Mouse (Mus musculus) thymus, adult 2 months (tissue): ENCODE results near the gene Tnnc1. TPM values are rescaled to one million over a fixed set of nuclear protein-coding genes. Genes with fewer than 3 reads are reported as not detected.

Source experiments
- DNase-seq: peaks from one replicate; pipeline ENCODE4 v3.0.0; 2021
- H3K27ac ChIP-seq: fragments of 200-500 bp; 2 replicates; pipeline ENCODE4 v1.5.1; 2012; ENCODE audit warnings: low read length, control low read depth; ENCODE audit not compliant: control insufficient read depth, insufficient read depth
- H3K27me3 ChIP-seq: fragments of 200-500 bp; 2 replicates; pipeline ENCODE4 v1.6.1; 2012; ENCODE audit warnings: mild to moderate bottlenecking, low read length, moderate library complexity, mixed read lengths; ENCODE audit not compliant: control insufficient read depth, insufficient read depth
- H3K36me3 ChIP-seq: fragments of 200-500 bp; 2 replicates; pipeline ENCODE4 v1.6.1; 2012; ENCODE audit warnings: mild to moderate bottlenecking, low read length, moderate library complexity; ENCODE audit not compliant: control insufficient read depth, insufficient read depth
- H3K4me1 ChIP-seq: fragments of 200-500 bp; replicated peaks from 2 replicates; pipeline ENCODE4 v1.6.1; 2012; ENCODE audit warnings: low read length; ENCODE audit not compliant: control insufficient read depth, insufficient read depth
- H3K4me3 ChIP-seq: fragments of 200-500 bp; 2 replicates; pipeline ENCODE4 v1.5.1; 2012; ENCODE audit warnings: mild to moderate bottlenecking, low read length, control low read depth, moderate library complexity; ENCODE audit not compliant: control insufficient read depth, insufficient read depth
- CTCF ChIP-seq: fragments of 200-500 bp; IDR thresholded peaks from 2 replicates; pipeline ENCODE4 v1.5.1; 2012; ENCODE audit warnings: mild to moderate bottlenecking, control low read depth, low read length, moderate library complexity, borderline replicate concordance; ENCODE audit not compliant: control insufficient read depth, poor library complexity, insufficient read depth; ENCODE audit errors: extremely low read depth
- POLR2A ChIP-seq: fragments of 200-500 bp; IDR thresholded peaks from 2 replicates; pipeline ENCODE4 v1.6.1; 2012; ENCODE audit warnings: mild to moderate bottlenecking, low read length, control low read depth, moderate library complexity; ENCODE audit not compliant: control insufficient read depth, poor library complexity, insufficient read depth; ENCODE audit errors: extremely low read depth
- WGBS: fragments of 180-500 bp; shearing (Covaris S2); methylation state at CpG from one replicate; pipeline ENCODE4 v1.1.7; 2018; 5-methylcytosine and 5-hydroxymethylcytosine counted together
- polyA plus RNA-seq: library from polyadenylated mRNA; depleted of rRNA; stranded (reverse); fragments of >200 nt; gene quantifications from 2 replicates; pipeline ENCODE4 v1.2.3, GENCODE M21; 2012

Gene Tnnc1
- polyA plus RNA-seq, 1 experiment = 103 TPM

DNA sequence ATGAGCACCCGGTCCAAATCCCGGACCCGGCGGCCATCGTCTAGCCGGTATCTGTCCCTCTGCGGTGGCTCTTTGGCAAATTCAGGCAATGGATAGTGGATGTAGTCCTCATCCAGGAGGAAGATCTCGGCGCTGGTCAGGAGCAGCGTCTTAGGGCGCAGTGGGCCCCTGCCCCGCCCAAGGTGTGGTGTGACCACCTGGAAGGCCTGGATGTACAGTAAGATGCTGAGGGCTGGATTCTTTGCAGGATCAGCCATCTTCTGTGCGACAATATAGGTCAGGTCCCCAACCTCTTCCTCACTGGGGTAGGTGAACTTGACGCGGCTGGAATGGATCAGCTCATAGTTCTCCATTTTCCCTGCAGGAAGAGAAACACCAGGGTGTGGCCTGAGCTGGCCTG, 36.3 kb upstream of the Tnnc1 start:
- DNase-seq = no peak
- Histone ChIP-seq H3K27ac (no peak overlapping the region), H3K36me3 (peaks cover 52% of the 10 kb centered on the region), H3K4me3 (no peak overlapping the region), H3K27me3 (no peaks in the 10 kb centered on the region), H3K4me1 (no peaks in the 10 kb centered on the region)
- no peak for TF ChIP-seq POLR2A
- TF ChIP-seq CTCF = no peak
- 96% methylated on average over 15 of the region's 15 CpGs for WGBS

- H3K27me3 ChIP-seq = no peaks in the 10 kb centered on the region
- WGBS = 91% methylated on average over 18 of the region's 18 CpGs
- no peak overlapping the region for H3K4me3 ChIP-seq
- peaks cover 63% of the 10 kb centered on the region for H3K36me3 ChIP-seq
- TF ChIP-seq POLR2A (no peak), CTCF (no peak)
- H3K27ac ChIP-seq = no peak overlapping the region
- DNase-seq = no peak
- H3K4me1 ChIP-seq = no peaks in the 10 kb centered on the region
Measured at GRCm38 (mm10) chr14:31172781-31173455, 35.2 kb upstream of the Tnnc1 start.

DNA sequence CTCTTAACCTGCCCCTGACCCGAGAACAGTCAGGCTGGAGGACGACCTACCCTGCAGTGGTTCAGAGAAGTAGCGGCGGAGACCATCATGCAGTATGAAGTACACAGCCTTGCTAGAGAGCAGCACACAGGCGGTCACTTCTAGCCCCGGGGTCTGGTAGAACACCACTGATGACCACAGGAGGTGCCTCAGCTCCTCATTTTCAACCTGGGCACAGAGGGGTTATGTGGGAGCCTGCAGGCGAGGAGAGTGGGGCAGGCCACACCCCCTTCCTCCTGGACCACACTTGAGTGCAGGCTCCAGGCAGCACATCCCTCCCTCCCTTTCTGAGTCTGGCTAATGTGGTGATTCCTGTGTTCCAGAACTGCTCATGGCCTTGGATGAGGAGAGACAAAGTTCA, 34.6 kb upstream of the Tnnc1 start:
- Histone ChIP-seq H3K4me3 (no peak overlapping the region), H3K27ac (no peak overlapping the region), H3K4me1 (no peaks in the 10 kb centered on the region), H3K36me3 (peaks cover 64% of the 10 kb centered on the region), H3K27me3 (no peaks in the 10 kb centered on the region)
- WGBS = 92% methylated on average over 7 of the region's 7 CpGs
- no peak for TF ChIP-seq CTCF
- no peak for TF ChIP-seq POLR2A
- DNase-seq = no peak

- peaks cover 85% of the 10 kb centered on the region for H3K36me3 ChIP-seq
- no peaks in the 10 kb centered on the region for H3K4me1 ChIP-seq
- no peaks in the 10 kb centered on the region for H3K27me3 ChIP-seq
- no peak overlapping the region for H3K4me3 ChIP-seq
- no peak overlapping the region for H3K27ac ChIP-seq
- WGBS = 93% methylated on average over 16 of the region's 16 CpGs
- DNase-seq = no peak
- no peak for TF ChIP-seq POLR2A
- TF ChIP-seq CTCF = no peak
Measured at GRCm38 (mm10) chr14:31177287-31177686, 30.8 kb upstream of the Tnnc1 start.

GRCm38 (mm10) chr14:31177715-31178114, 30.4 kb upstream of the Tnnc1 start:
- DNase-seq = no peak
- WGBS = 85% methylated on average over 5 of the region's 5 CpGs
- Histone ChIP-seq H3K4me1 (no peaks in the 10 kb centered on the region), H3K4me3 (no peak overlapping the region), H3K27ac (no peak overlapping the region), H3K27me3 (no peaks in the 10 kb centered on the region), H3K36me3 (peaks cover 85% of the 10 kb centered on the region)
- no peak for TF ChIP-seq CTCF
- no peak for TF ChIP-seq POLR2A

- no peak for DNase-seq
- WGBS = 93% methylated on average over 12 of the region's 12 CpGs
- Histone ChIP-seq H3K4me1 (no peaks in the 10 kb centered on the region), H3K36me3 (peaks cover 86% of the 10 kb centered on the region), H3K27me3 (no peaks in the 10 kb centered on the region), H3K27ac (no peak overlapping the region), H3K4me3 (no peak overlapping the region)
- no peak for TF ChIP-seq POLR2A
- no peak for TF ChIP-seq CTCF
Measured at GRCm38 (mm10) chr14:31179677-31180365, 28.3 kb upstream of the Tnnc1 start.
